Mouse (Mus musculus) retina, postnatal 1 day (tissue): ENCODE measurements around the gene Ccno.
A peak's percentile ranks its signal among the peaks of the same experiment; 100 is the strongest.

Source experiments
- DNase-seq: peaks from one replicate; pipeline ENCODE4 v3.0.0-alpha.2; 2012

Ccno gene

GRCm38 (mm10) chr13:113012683-113013082 lies 25.1 kb downstream of the Ccno start:
- DNase-seq = peak; percentile 68

GRCm38 (mm10) chr13:113013174-113013953 lies 25.8 kb downstream of the Ccno start:
- peak; percentile 24 for DNase-seq

- no peak for DNase-seq
Measured at GRCm38 (mm10) chr13:113021521-113021920, 33.9 kb downstream of the Ccno start.

GRCm38 (mm10) chr13:113022467-113022866 lies 34.9 kb downstream of the Ccno start:
- no peak for DNase-seq

- no peak for DNase-seq
Measured at GRCm38 (mm10) chr13:113023274-113024143, 35.9 kb downstream of the Ccno start.

- peak; percentile 74 for DNase-seq
Measured at GRCm38 (mm10) chr13:113031351-113031750, 43.7 kb downstream of the Ccno start.

GRCm38 (mm10) chr13:113031792-113032571 lies 44.4 kb downstream of the Ccno start:
- DNase-seq = peak; percentile 89

- DNase-seq = no peak
Measured at GRCm38 (mm10) chr13:113032831-113033230, 45.2 kb downstream of the Ccno start.

GRCm38 (mm10) chr13:113034271-113034886 lies 46.8 kb downstream of the Ccno start:
- DNase-seq = peak; percentile 52

- peak; percentile 76 for DNase-seq
Measured at GRCm38 (mm10) chr13:113034950-113035421, 47.4 kb downstream of the Ccno start, which contains the start of gene Cdc20b. Cdc20b (plus strand) TSS chr13:113035111.

- peak; percentile 94 for DNase-seq
Measured at GRCm38 (mm10) chr13:113035852-113036251, 48.2 kb downstream of the Ccno start.
